Mouse (Mus musculus) embryonic facial prominence, embryonic 14.5 days (tissue): Measurements from ENCODE around the gene Cldn11. TPM values are rescaled to one million over a fixed set of nuclear protein-coding genes. Genes with fewer than 3 reads are reported as not detected.

ENCODE experiments used
- ATAC-seq: fragments of 200-750 bp; cut with Nextera tagmentation; 2 replicates; pipeline ENCODE4 v1.8.0; 2017; ENCODE audit warnings: low read depth, moderate number of reproducible peaks, moderate TSS enrichment
- DNase-seq: peaks from one replicate; pipeline ENCODE4 v3.0.0-alpha.2; 2015; ENCODE audit warnings: low spot score
- H3K27ac ChIP-seq: fragments of 300-500 bp; sonication (generic); replicated peaks from 2 replicates; pipeline ENCODE4 v1.5.1; 2014; ENCODE audit warnings: low read depth, mild to moderate bottlenecking, low read length, moderate library complexity
- H3K27me3 ChIP-seq: fragments of 300-500 bp; sonication (generic); replicated peaks from 2 replicates; pipeline ENCODE4 v1.6.1; 2014; ENCODE audit warnings: low read length; ENCODE audit not compliant: control insufficient read depth, insufficient read depth
- H3K36me3 ChIP-seq: fragments of 300-500 bp; sonication (generic); 2 replicates; pipeline ENCODE4 v1.6.1; 2014; ENCODE audit warnings: low read length, mixed read lengths; ENCODE audit not compliant: control insufficient read depth, insufficient read depth
- H3K4me1 ChIP-seq: fragments of 300-500 bp; sonication (generic); 2 replicates; pipeline ENCODE4 v1.6.1; 2014; ENCODE audit warnings: antibody characterized with exemption, low read length; ENCODE audit not compliant: control insufficient read depth, insufficient read depth
- H3K4me2 ChIP-seq: fragments of 300-500 bp; sonication (generic); 2 replicates; pipeline ENCODE4 v1.6.1; 2014; ENCODE audit warnings: low read depth, mild to moderate bottlenecking, low read length, moderate library complexity, mixed read lengths
- H3K4me3 ChIP-seq: fragments of 300-500 bp; sonication (generic); 2 replicates; pipeline ENCODE4 v1.5.1; 2014; ENCODE audit warnings: low read depth, mild to moderate bottlenecking, low read length
- H3K9ac ChIP-seq: fragments of 300-500 bp; sonication (generic); 2 replicates; pipeline ENCODE4 v1.6.1; 2014; ENCODE audit warnings: low read depth, mild to moderate bottlenecking, low read length, moderate library complexity, mixed read lengths
- H3K9me3 ChIP-seq: fragments of 300-500 bp; sonication (generic); 2 replicates; pipeline ENCODE4 v1.6.1; 2016; ENCODE audit warnings: low read length; ENCODE audit not compliant: control insufficient read depth
- WGBS: fragments of 180-500 bp; shearing (Covaris S2); extraction: QIAGEN DNeasy Blood & Tissue Kit; methylation state at CpG from one replicate; pipeline ENCODE4 v1.1.7; 2014; 5-methylcytosine and 5-hydroxymethylcytosine counted together
- polyA plus RNA-seq: library from polyadenylated mRNA; unstranded; fragments of >200 nt; fragmentation: Nextera tagmentation; extraction: Ambion mirVana; gene quantifications from 2 replicates; pipeline ENCODE4 v1.2.1, GENCODE M21; 2014

The Cldn11 gene
- polyA plus RNA-seq, 1 experiment from 2014 or later, result 59.9 TPM

DNA sequence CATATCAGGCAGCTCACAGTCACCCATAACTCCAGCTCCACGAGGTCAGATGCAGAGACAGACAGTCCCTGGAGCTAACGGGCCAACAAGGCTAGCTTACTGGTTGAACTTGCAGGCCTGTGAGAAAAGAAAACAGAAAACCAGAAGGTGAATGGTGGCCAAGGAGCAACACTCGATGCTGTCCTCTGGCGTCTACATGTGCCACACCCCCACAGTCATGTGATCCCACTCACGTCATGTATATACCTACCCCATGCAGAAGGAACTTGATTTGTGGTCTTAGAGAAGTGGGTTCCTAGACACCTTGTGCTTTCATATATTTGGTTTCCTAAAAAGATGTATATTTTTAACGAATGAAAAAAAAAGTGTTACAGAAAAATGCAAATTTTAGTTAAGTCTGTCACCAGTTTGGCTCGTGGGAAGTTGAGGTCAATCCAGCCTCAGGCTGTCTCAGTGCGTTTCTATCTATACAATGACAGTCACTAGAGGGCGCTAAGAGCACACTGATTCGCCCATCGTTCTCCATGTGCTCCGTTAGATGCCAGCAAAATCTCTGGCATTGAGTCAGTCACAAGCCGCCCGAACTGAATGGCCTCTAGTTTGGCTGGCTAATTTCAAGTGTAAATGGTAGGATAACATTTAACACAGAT lies 4.0 kb upstream of the Cldn11 start:
- ATAC-seq, result peak; percentile 88
- peak overlapping the region; percentile 19; the same call in 1 of the 2 replicates for H3K4me2 ChIP-seq
- H3K4me3 ChIP-seq, result no peak overlapping the region
- peak; percentile 93 for DNase-seq
- WGBS, result 12% methylated on average over 14 of the region's 14 CpGs
- H3K27me3 ChIP-seq, result peaks cover 10% of the 10 kb centered on the region
- no peaks in the 10 kb centered on the region for H3K9me3 ChIP-seq
- no peak overlapping the region for H3K9ac ChIP-seq
- peaks cover 4% of the 10 kb centered on the region; the same call in 1 of the 2 replicates for H3K4me1 ChIP-seq
- no peaks in the 10 kb centered on the region for H3K36me3 ChIP-seq
- H3K27ac ChIP-seq, result no peak overlapping the region

DNA sequence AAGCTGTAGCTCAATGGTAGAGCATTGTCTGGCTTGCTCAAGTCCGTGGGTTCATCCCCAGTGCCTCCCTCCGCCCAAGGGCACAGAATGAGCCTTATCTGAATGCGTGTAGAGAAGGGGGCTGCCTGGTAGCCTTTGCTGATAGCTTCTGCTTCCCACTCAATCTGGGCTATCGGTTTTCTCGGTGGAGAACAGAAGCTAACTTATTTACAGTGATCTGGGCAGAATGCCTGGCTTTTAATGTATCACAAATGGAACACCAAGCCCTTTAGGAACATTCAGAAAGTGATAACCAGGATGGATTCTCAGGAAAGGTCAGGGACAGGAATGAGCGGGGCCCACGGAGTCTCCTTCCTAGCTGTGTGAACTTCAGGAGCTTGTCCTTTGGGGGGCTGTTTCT lies 1.1 kb upstream of the Cldn11 start:
- H3K9me3 ChIP-seq, result no peaks in the 10 kb centered on the region
- peaks cover 10% of the 10 kb centered on the region for H3K27me3 ChIP-seq
- no peaks in the 10 kb centered on the region for H3K36me3 ChIP-seq
- DNase-seq (no peak), ATAC-seq (no peak)
- no peak overlapping the region for H3K9ac ChIP-seq
- H3K4me1 ChIP-seq, result peaks cover 14% of the 10 kb centered on the region
- H3K27ac ChIP-seq, result no peak overlapping the region
- H3K4me2 ChIP-seq, result no peak overlapping the region
- WGBS, result 67% methylated on average over 7 of the region's 7 CpGs
- no peak overlapping the region for H3K4me3 ChIP-seq

DNA sequence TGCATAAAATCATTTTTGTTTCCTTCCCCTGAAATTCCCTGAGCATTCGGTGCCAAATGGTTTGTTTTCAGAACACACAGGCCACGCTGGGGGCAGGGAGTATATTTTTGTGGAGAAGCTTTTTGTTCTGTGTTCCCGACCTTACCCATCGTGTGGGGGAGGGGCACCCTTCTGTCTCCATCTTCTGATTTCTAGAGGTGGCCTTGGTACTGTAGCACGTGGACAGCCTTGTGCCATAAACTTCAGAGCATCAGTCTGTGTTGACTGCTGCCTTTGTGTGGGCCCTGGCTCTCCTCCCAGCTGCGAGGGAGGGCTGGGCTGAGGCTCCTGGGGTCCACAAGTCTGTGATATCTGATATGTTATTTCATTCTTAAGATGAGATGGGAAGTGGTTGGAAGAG lies 2.4 kb downstream of the Cldn11 start:
- ATAC-seq (peak; percentile 38; the same call in 1 of the 2 replicates), DNase-seq (peak; percentile 39)
- peaks cover 10% of the 10 kb centered on the region for H3K27me3 ChIP-seq
- H3K4me3 ChIP-seq, result no peak overlapping the region
- 41% methylated on average over 6 of the region's 6 CpGs for WGBS
- peak overlapping the region; percentile 65; the same call in 1 of the 2 replicates for H3K4me2 ChIP-seq
- H3K27ac ChIP-seq, result no peak overlapping the region
- H3K9me3 ChIP-seq, result no peaks in the 10 kb centered on the region
- no peaks in the 10 kb centered on the region for H3K36me3 ChIP-seq
- H3K9ac ChIP-seq, result no peak overlapping the region
- peaks cover 21% of the 10 kb centered on the region for H3K4me1 ChIP-seq

DNA sequence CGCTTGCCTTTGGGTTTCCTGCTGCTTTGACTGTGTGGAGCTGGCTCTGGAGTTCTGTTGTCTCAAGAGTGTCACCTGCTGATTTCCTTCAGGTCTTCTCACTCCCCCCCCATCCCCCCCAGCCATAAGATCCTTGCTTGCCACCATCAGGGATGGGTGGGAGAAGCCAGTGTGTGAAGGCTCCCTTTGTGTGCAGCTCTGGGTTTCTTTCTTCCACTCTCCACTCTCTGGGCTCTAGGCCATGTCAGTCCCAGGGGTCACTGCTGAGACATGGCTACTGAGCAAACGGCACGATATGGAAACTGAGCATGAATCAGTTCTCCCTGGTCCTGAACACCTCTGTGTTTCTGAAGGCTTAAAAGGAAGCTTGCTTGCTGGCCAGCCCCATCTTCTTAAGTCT lies 6.4 kb downstream of the Cldn11 start:
- H3K36me3 ChIP-seq, result no peaks in the 10 kb centered on the region
- DNase-seq (peak; percentile 51), ATAC-seq (0 out of 2 replicates have a peak, but pooled peaks have one; percentile 30)
- H3K9ac ChIP-seq, result no peak overlapping the region
- H3K27ac ChIP-seq, result 0 out of 2 replicates have a peak overlapping the region, but pooled peaks have one; percentile 2
- H3K4me2 ChIP-seq, result no peak overlapping the region
- WGBS, result 34% methylated on average over 3 of the region's 3 CpGs
- H3K27me3 ChIP-seq, result no peaks in the 10 kb centered on the region
- H3K9me3 ChIP-seq, result no peaks in the 10 kb centered on the region
- peaks cover 25% of the 10 kb centered on the region for H3K4me1 ChIP-seq
- no peak overlapping the region for H3K4me3 ChIP-seq

DNA sequence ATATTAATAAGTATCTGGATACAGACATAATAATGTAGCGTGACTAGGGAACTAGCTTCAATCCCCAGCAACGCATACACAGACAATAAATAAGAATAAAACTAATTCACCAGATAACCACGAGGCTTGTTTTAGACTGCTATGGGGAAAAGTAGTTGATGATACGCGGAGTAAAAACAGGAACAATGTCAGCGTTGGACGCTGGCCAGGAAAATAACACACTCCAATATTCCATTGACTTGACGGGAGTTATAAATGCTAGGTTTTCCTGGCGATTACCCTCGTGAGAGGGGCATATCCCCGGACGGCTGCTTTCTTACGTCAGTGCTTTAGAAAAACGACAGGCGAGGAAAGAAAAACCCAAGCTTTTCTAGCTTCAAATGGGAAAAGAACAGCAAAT lies 8.1 kb downstream of the Cldn11 start:
- DNase-seq (peak; percentile 64), ATAC-seq (no peak)
- Histone ChIP-seq H3K4me1 (peaks cover 19% of the 10 kb centered on the region), H3K9me3 (no peaks in the 10 kb centered on the region), H3K27me3 (no peaks in the 10 kb centered on the region), H3K9ac (no peak overlapping the region), H3K4me2 (no peak overlapping the region), H3K4me3 (no peak overlapping the region), H3K36me3 (no peaks in the 10 kb centered on the region), H3K27ac (peak overlapping the region; percentile 3)
- 58% methylated on average over 15 of the region's 15 CpGs for WGBS

DNA sequence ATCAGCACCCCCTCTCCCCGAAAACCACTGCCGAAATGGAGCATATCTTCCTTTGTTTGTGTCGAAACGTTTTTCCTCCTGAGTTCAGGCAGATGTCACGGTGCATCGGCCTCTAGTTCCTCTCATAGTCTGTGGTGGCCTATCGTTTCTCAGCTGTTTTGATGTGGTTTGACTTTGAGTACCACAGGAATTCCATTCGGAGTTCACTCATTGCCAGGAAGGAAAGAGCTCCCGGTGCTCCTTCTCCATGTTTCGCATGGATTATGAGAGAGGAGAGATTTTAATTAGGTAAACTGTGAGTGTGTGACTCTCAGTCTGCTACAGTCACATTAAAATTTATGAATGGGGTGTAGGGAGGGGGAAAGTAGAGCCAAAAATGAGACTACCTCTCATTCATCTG lies 10.3 kb downstream of the Cldn11 start:
- ATAC-seq, result no peak
- peaks cover 19% of the 10 kb centered on the region for H3K4me1 ChIP-seq
- no peaks in the 10 kb centered on the region for H3K27me3 ChIP-seq
- no peak overlapping the region for H3K4me3 ChIP-seq
- no peaks in the 10 kb centered on the region for H3K9me3 ChIP-seq
- H3K27ac ChIP-seq, result no peak overlapping the region
- WGBS, result 50% methylated on average over 10 of the region's 10 CpGs
- H3K4me2 ChIP-seq, result no peak overlapping the region
- peak; percentile 63 for DNase-seq
- H3K36me3 ChIP-seq, result no peaks in the 10 kb centered on the region
- no peak overlapping the region for H3K9ac ChIP-seq

DNA sequence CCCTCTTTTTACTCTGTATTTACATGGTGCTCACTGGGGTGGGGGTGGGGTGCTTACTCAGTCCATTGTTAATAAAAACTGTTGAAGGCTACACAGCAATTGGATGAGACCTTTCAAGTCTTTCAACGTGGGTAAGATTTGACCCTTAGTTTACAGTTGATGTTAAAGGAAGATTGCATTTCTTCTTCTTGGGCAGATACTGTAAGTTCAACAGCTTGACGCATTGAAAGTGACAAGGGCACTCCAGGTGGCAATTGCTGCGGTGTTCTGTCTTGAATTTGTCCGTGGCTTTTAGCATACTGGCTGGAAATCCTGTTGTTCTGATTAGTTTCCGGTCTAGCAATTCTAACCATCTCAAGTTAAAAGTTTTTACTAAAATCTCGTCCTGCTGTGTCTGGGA lies 11.6 kb downstream of the Cldn11 start:
- Histone ChIP-seq H3K9ac (no peak overlapping the region), H3K27me3 (no peaks in the 10 kb centered on the region), H3K27ac (no peak overlapping the region), H3K4me1 (peaks cover 20% of the 10 kb centered on the region), H3K9me3 (no peaks in the 10 kb centered on the region), H3K36me3 (no peaks in the 10 kb centered on the region), H3K4me3 (no peak overlapping the region), H3K4me2 (no peak overlapping the region)
- WGBS, result 25% methylated on average over 6 of the region's 6 CpGs
- DNase-seq (no peak), ATAC-seq (no peak)

DNA sequence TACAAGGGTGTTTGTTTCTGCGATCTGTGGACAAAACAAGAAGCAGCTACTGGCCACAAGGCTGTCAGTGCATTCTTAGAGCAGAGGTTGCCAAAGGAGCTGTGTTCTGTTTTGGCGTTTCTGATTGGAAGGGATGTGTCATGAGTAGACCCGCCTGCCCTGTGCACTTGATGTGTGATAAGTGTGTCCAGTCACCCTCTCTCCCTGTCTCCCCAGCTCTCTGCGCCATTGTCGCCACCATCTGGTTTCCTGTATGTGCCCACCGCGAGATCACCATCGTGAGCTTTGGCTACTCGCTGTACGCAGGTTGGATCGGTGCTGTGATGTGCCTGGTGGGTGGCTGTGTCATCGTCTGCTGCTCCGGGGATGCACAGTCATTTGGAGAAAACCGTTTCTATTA lies 13.1 kb downstream of the Cldn11 start:
- Histone ChIP-seq H3K27me3 (no peaks in the 10 kb centered on the region), H3K36me3 (no peaks in the 10 kb centered on the region), H3K4me1 (peaks cover 30% of the 10 kb centered on the region), H3K27ac (no peak overlapping the region; the same call in 1 of the 2 replicates), H3K9ac (no peak overlapping the region), H3K4me3 (no peak overlapping the region), H3K9me3 (no peaks in the 10 kb centered on the region), H3K4me2 (no peak overlapping the region)
- ATAC-seq (no peak), DNase-seq (no peak)
- WGBS, result 90% methylated on average over 14 of the region's 14 CpGs

DNA sequence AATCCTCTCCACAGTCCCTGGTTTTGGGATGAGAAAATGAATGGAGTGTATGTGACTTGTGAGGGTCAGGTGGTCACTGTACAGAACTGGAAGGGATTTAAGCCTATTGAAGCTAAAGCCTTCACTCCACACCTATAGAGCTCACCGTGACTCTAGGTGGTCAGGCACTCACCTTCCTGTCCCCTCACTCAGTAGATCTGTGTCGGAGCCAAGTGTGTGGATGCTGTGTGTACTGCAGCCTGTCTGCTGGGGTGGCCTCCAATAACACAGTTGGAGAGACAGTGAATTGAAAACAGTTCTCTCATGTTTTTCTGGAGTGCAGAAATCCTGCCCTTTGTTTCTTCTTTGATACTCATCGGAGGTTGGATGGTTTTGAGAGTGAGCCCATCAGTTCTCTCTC lies 16.1 kb downstream of the Cldn11 start:
- peak overlapping the region; percentile 39 for H3K27ac ChIP-seq

More for the DNA sequence above, 16.1 kb downstream of the Cldn11 start:
- ATAC-seq, result no peak
- Histone ChIP-seq H3K36me3 (no peaks in the 10 kb centered on the region), H3K4me3 (no peak overlapping the region), H3K4me1 (peaks cover 22% of the 10 kb centered on the region), H3K27me3 (no peaks in the 10 kb centered on the region), H3K9me3 (no peaks in the 10 kb centered on the region), H3K4me2 (no peak overlapping the region), H3K9ac (no peak overlapping the region)
- 33% methylated on average over 3 of the region's 3 CpGs for WGBS
- no peak for DNase-seq
